Mouse (Mus musculus) kidney, embryonic 15.5 days (tissue): ENCODE results near the gene Olfr801. TPM values are rescaled to one million over a fixed set of nuclear protein-coding genes. Genes with fewer than 3 reads are reported as not detected.

Experiments
- ATAC-seq: fragments of 200-750 bp; cut with Nextera tagmentation; replicated peaks from 2 replicates; pipeline ENCODE4 v1.8.0; 2017; ENCODE audit warnings: moderate TSS enrichment; ENCODE audit not compliant: low FRiP score
- H3K27ac ChIP-seq: fragments of 300-500 bp; sonication (generic); 2 replicates; pipeline ENCODE4 v1.5.1; 2015; ENCODE audit warnings: mild to moderate bottlenecking, inconsistent platforms
- H3K27me3 ChIP-seq: fragments of 300-500 bp; sonication (generic); 2 replicates; pipeline ENCODE4 v1.6.1; 2015; ENCODE audit warnings: inconsistent platforms
- H3K36me3 ChIP-seq: fragments of 300-500 bp; sonication (generic); 2 replicates; pipeline ENCODE4 v1.6.1; 2015; ENCODE audit warnings: inconsistent platforms
- H3K4me1 ChIP-seq: fragments of 300-500 bp; sonication (generic); 2 replicates; pipeline ENCODE4 v1.6.1; 2015; ENCODE audit warnings: inconsistent platforms
- H3K4me2 ChIP-seq: fragments of 300-500 bp; sonication (generic); 2 replicates; pipeline ENCODE4 v1.6.1; 2015; ENCODE audit warnings: moderate library complexity, mild to moderate bottlenecking, inconsistent platforms
- H3K4me3 ChIP-seq: fragments of 300-500 bp; sonication (generic); replicated peaks from 2 replicates; pipeline ENCODE4 v1.5.1; 2015; ENCODE audit warnings: mild to moderate bottlenecking, inconsistent platforms
- H3K9ac ChIP-seq: fragments of 300-500 bp; sonication (generic); 2 replicates; pipeline ENCODE4 v1.6.1; 2015; ENCODE audit warnings: mild to moderate bottlenecking, inconsistent platforms
- H3K9me3 ChIP-seq: fragments of 300-500 bp; sonication (generic); replicated peaks from 2 replicates; pipeline ENCODE4 v1.6.1; 2016; ENCODE audit warnings: inconsistent platforms
- WGBS: fragments of 180-500 bp; shearing (Covaris S2); methylation state at CpG from one replicate; pipeline ENCODE4 v1.1.7; 2015; ENCODE audit warnings: mixed read lengths; 5-methylcytosine and 5-hydroxymethylcytosine counted together
- polyA plus RNA-seq: library from polyadenylated mRNA; unstranded; fragments of >200 nt; fragmentation: Nextera tagmentation; extraction: Ambion mirVana; gene quantifications from 2 replicates; pipeline ENCODE4 v1.2.1, GENCODE M21; 2015

Olfr801 gene
- not detected in 2 replicates for polyA plus RNA-seq

DNA sequence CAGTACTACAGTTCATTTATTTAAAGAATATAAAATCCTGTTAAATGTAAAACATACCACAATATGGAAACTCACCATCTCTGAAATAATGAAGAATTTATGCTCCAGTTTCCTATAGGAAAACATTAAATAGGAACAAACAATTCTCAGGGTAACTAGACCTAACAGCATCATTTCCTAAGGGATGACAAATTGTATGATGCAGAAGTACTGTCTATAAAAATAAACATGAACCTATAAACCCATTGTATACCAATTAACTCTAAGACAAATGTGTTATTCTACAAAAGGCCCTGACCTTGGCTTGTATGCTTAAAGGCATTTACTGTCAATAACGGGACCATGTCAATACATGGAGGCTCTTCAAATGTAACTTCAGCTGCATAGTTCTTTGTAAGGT, at the start of gene Olfr801:
TSS of gene Olfr801 (minus strand) at position 101 of the 400 bp plus-strand sequence.
- H3K36me3 ChIP-seq, result no peaks in the 10 kb centered on the region
- H3K4me1 ChIP-seq, result no peaks in the 10 kb centered on the region
- no peak within 1 kb of the TSS for H3K27ac ChIP-seq
- H3K27me3 ChIP-seq, result no peaks in the 10 kb centered on the region
- no peak within 1 kb of the TSS for H3K9ac ChIP-seq
- H3K4me3 ChIP-seq, result no peak within 1 kb of the TSS
- H3K4me2 ChIP-seq, result no peak within 1 kb of the TSS
- WGBS, result 79% methylated on average over 1 of the region's 1 CpGs
- ATAC-seq, result no peak
- H3K9me3 ChIP-seq, result no peaks in the 10 kb centered on the region

DNA sequence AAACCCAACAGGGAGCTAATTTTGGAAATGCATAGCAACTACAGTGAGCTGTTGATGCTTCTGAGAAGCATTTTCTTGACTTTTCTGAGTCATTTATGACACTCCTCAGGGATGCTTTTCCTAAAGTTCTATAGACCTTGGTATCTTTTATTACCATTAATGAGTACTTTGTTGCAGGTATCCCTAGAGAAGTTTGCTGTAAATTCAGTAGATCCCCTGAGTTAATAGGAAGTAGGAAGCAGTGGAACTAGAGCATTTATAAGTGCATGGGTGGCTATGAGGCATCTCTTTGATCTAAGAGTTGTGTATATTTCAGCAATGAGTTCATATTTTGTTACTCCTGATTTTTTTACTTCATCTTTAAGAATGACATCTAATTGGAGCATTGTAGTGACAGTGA, 29.2 kb upstream of the Olfr801 start, which contains the start of gene Olfr804:
TSS of gene Olfr804 (plus strand) at position 301 of the 400 bp plus-strand sequence.
- ATAC-seq, result no peak
- no peaks in the 10 kb centered on the region for H3K9me3 ChIP-seq
- no peaks in the 10 kb centered on the region for H3K4me1 ChIP-seq
- H3K27me3 ChIP-seq, result no peaks in the 10 kb centered on the region
- H3K4me2 ChIP-seq, result no peak within 1 kb of the TSS
- H3K27ac ChIP-seq, result no peak within 1 kb of the TSS
- H3K36me3 ChIP-seq, result no peaks in the 10 kb centered on the region
- H3K4me3 ChIP-seq, result no peak within 1 kb of the TSS
- no peak within 1 kb of the TSS for H3K9ac ChIP-seq

DNA sequence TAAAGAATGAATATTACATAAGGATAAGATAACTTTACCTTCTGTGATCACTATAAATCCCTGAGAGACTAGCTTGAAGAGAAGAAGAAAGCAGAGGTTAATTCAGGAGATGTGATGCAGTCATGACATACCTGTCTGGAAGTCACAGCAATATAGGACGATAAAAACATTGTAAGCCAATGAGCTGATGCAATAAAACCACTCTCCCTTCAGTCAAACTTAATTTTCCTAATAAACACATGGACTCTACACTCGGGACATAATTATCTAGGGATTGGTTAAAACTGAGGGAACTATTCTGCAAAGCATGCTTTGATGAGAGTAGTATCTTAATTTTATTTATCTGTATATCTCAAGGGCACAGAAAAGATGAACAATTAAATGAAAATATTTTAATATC, 20.5 kb upstream of the Olfr801 start, which contains the start of gene Olfr803:
TSS of gene Olfr803 (minus strand) at position 101 of the 400 bp plus-strand sequence.
- 77% methylated on average over 2 of the region's 2 CpGs for WGBS
- no peak within 1 kb of the TSS for H3K27ac ChIP-seq
- no peak for ATAC-seq
- no peaks in the 10 kb centered on the region for H3K4me1 ChIP-seq
- no peak within 1 kb of the TSS for H3K4me2 ChIP-seq
- H3K36me3 ChIP-seq, result no peaks in the 10 kb centered on the region
- H3K27me3 ChIP-seq, result no peaks in the 10 kb centered on the region
- H3K4me3 ChIP-seq, result no peak within 1 kb of the TSS
- H3K9me3 ChIP-seq, result no peaks in the 10 kb centered on the region
- no peak within 1 kb of the TSS for H3K9ac ChIP-seq

DNA sequence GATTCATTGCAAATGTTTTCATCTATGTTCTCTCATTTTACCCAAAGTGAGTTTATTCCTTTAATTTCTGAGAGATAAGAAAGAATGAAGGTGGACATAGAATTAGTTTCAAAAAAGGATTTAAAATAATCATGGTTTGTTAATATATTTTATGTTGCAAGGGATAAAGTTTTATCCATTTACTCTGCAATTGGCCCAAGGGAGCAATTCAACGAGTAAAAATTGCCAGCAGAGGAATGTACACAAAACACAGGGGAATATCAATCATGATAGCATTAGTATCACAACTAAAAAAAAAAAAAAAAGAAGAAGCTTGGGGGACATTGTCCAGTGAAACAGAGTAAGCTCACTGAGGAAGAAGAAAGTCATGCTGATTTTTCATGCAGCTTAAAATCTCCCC, 14.4 kb upstream of the Olfr801 start, which contains the start of gene Olfr802:
TSS of gene Olfr802 (minus strand) at position 101 of the 400 bp plus-strand sequence.
- Histone ChIP-seq H3K27ac (no peak within 1 kb of the TSS), H3K9ac (no peak within 1 kb of the TSS), H3K4me1 (no peaks in the 10 kb centered on the region), H3K4me2 (no peak within 1 kb of the TSS), H3K9me3 (no peaks in the 10 kb centered on the region), H3K4me3 (no peak within 1 kb of the TSS), H3K36me3 (no peaks in the 10 kb centered on the region), H3K27me3 (no peaks in the 10 kb centered on the region)
- 56% methylated on average over 1 of the region's 1 CpGs for WGBS
- no peak for ATAC-seq

DNA sequence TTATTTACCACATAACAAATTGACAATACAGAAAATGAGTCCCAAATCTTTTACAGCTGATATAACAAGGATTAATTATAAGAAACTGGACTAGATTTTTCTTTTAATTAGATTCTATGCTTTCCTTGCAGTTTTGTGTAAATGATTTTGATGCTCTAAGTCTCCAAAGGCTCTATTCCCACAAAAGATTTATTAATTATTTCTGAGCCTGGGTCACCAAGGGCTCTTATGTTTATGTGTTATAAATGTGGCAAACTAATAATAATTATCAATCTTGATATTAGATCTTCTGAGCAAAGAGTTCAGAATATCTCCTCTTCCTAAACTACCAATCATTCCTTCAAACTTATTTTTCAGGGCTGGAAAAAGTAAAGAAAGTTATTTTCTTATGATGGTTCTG, 16.3 kb downstream of the Olfr801 start, which contains the start of gene Olfr800:
TSS of gene Olfr800 (plus strand) at position 301 of the 400 bp plus-strand sequence.
- H3K4me2 ChIP-seq, result no peak within 1 kb of the TSS
- H3K36me3 ChIP-seq, result no peaks in the 10 kb centered on the region
- ATAC-seq, result no peak
- no peaks in the 10 kb centered on the region for H3K4me1 ChIP-seq
- no peaks in the 10 kb centered on the region for H3K9me3 ChIP-seq
- H3K4me3 ChIP-seq, result no peak within 1 kb of the TSS
- no peak within 1 kb of the TSS for H3K27ac ChIP-seq
- H3K9ac ChIP-seq, result no peak within 1 kb of the TSS
- no peaks in the 10 kb centered on the region for H3K27me3 ChIP-seq

DNA sequence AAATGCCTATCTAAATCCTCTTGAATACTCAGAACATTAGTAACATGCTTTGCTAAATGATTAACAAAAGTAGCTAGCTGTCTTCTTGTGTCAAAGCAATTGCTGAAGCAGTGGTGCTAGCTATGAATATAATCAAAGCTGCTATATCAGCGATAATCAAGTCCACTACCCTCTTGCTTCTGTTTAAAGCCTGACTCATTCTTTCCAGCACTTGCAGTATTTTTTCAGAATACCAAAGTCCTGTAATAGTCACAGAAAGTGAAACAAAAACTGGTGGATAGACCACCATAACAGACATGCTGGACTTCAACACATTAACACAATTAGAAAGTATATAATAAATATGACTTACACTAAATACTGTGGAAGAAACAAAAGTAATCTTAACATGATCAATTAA, 21.9 kb downstream of the Olfr801 start:
- Histone ChIP-seq H3K4me1 (no peaks in the 10 kb centered on the region), H3K36me3 (no peaks in the 10 kb centered on the region), H3K4me2 (no peak overlapping the region), H3K27me3 (no peaks in the 10 kb centered on the region), H3K4me3 (no peak overlapping the region), H3K9me3 (no peaks in the 10 kb centered on the region), H3K9ac (no peak overlapping the region), H3K27ac (no peak overlapping the region)
- ATAC-seq, result no peak
- 85% methylated on average over 1 of the region's 1 CpGs for WGBS

DNA sequence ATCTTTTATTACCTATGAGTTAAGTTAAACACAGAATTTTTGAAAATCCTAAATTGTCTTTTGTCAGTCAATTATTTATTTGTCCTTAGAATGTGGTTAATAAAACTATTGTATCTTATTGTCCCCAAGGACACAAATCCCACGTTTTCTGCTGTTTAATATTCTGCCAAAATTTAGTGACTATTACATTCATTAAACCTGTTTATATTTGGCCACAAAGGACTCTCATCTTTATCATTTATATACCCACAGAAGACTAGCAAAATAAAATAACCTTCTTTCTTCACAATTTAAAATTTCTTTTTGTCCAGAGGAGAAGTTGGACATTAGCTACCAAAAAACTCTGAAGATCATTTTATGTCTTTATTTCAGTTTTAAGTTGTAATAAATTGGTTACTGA, 36.5 kb downstream of the Olfr801 start, which contains the start of gene Olfr799:
TSS of gene Olfr799 (plus strand) at position 301 of the 400 bp plus-strand sequence.
- no peak within 1 kb of the TSS for H3K27ac ChIP-seq
- no peak for ATAC-seq
- no peaks in the 10 kb centered on the region for H3K4me1 ChIP-seq
- no peak within 1 kb of the TSS for H3K4me3 ChIP-seq
- no peaks in the 10 kb centered on the region for H3K9me3 ChIP-seq
- no peak within 1 kb of the TSS for H3K4me2 ChIP-seq
- H3K9ac ChIP-seq, result no peak within 1 kb of the TSS
- no peaks in the 10 kb centered on the region for H3K27me3 ChIP-seq
- WGBS, result 24% methylated on average over 1 of the region's 1 CpGs
- no peaks in the 10 kb centered on the region for H3K36me3 ChIP-seq

DNA sequence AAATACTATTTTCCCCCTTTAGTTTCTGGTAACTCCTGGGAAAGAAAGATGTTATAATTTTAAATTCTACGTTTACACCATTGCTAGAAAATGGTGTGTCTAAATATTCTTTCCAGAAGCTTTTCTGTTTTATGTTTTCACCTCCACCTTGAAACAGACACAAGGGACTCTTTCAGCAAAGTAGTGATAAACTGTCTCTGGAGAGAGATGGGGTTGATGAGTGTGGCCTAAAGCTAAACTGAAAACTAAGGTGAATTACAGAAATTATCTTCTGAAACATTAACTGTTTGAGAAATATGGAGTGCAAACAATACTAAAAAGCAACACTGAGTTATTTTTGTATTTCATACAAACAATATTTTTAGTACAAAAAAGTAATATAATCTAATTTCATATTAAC, 45.8 kb downstream of the Olfr801 start, which contains the start of gene Olfr798:
TSS of gene Olfr798 (minus strand) at position 101 of the 400 bp plus-strand sequence.
- H3K4me2 ChIP-seq, result no peak within 1 kb of the TSS
- 85% methylated on average over 1 of the region's 1 CpGs for WGBS
- no peaks in the 10 kb centered on the region for H3K9me3 ChIP-seq
- H3K27me3 ChIP-seq, result no peaks in the 10 kb centered on the region
- no peaks in the 10 kb centered on the region for H3K4me1 ChIP-seq
- no peak within 1 kb of the TSS for H3K27ac ChIP-seq
- no peaks in the 10 kb centered on the region for H3K36me3 ChIP-seq
- no peak for ATAC-seq
- H3K9ac ChIP-seq, result no peak within 1 kb of the TSS
- no peak within 1 kb of the TSS for H3K4me3 ChIP-seq

DNA sequence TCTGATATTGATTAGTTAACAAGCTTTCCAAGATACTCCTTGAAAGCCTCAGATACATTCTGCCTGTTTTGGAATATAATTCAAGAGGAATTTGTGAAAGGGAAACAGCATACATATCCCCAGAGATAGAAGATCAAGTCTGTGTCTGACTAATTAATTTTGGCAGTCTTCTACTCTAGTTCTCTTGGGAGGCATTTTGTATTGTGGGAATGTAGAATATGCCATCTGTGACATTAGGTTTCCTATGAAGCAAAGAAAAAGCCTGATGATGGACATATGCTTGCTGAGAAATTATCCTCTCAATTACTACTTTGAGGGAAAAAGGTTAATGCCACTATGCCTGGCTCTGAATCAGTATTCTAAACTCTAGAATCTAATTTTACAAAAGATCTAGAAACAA, 50.4 kb downstream of the Olfr801 start:
- H3K9me3 ChIP-seq, result no peaks in the 10 kb centered on the region
- ATAC-seq, result no peak

DNA sequence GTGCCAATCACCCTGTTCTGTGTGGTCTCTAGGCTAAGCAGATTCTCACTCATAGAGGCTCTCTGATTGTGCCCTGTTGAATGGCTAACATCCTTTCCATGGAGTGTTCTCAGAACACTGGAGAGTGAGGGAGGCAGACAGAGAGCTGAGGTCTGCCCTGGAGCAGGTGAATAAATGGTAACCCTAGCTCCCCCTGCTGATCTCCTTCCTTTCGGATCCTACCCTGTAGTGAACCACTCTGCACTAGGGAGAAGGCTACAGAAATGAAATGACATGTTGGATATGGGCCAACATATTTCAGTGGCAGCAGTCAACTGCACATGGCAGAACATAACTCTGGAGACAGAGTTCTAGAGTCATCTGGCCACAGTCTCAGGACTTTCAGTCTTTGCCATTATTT, 51.9 kb downstream of the Olfr801 start:
- Histone ChIP-seq H3K27me3 (no peaks in the 10 kb centered on the region), H3K4me2 (no peak overlapping the region), H3K4me3 (no peak overlapping the region), H3K4me1 (no peaks in the 10 kb centered on the region), H3K9ac (no peak overlapping the region), H3K9me3 (no peaks in the 10 kb centered on the region), H3K27ac (no peak overlapping the region), H3K36me3 (no peaks in the 10 kb centered on the region)
- peak; percentile 46; the same call in 1 of the 2 replicates for ATAC-seq
- 14% methylated on average over 1 of the region's 1 CpGs for WGBS

More for the DNA sequence above, 50.4 kb downstream of the Olfr801 start:
- Histone ChIP-seq H3K27ac (no peak overlapping the region), H3K4me1 (no peaks in the 10 kb centered on the region), H3K4me3 (no peak overlapping the region), H3K27me3 (no peaks in the 10 kb centered on the region), H3K36me3 (no peaks in the 10 kb centered on the region), H3K9ac (no peak overlapping the region), H3K4me2 (no peak overlapping the region)

Other genes starting within 250 kb of the Olfr801 start
- not detected in 2 replicates for gene Olfr786, start 246.6 kb downstream of the Olfr801 start, polyA plus RNA-seq
- not detected in 2 replicates for gene Olfr787, start 212.0 kb downstream of the Olfr801 start, polyA plus RNA-seq
- gene Olfr788, start 202.9 kb downstream of the Olfr801 start, polyA plus RNA-seq, result not detected in 2 replicates
- gene Olfr789, start 189.1 kb downstream of the Olfr801 start, polyA plus RNA-seq, result not detected in 2 replicates
- not detected in 2 replicates for gene Olfr790, start 175.4 kb downstream of the Olfr801 start, polyA plus RNA-seq
- gene Olfr791, start 152.1 kb downstream of the Olfr801 start, polyA plus RNA-seq, result not detected in 2 replicates
- not detected in 2 replicates for gene Olfr792, start 134.7 kb downstream of the Olfr801 start, polyA plus RNA-seq
- gene Olfr794, start 106.2 kb downstream of the Olfr801 start, polyA plus RNA-seq, result not detected in 2 replicates
- gene Olfr796, start 61.3 kb downstream of the Olfr801 start, polyA plus RNA-seq, result not detected in 2 replicates
- gene Olfr798, start 45.9 kb downstream of the Olfr801 start, polyA plus RNA-seq, result not detected in 2 replicates
- not detected in 2 replicates for gene Olfr799, start 36.4 kb downstream of the Olfr801 start, polyA plus RNA-seq
- gene Olfr800, start 16.2 kb downstream of the Olfr801 start, polyA plus RNA-seq, result not detected in 2 replicates
- not detected in 2 replicates for gene Olfr802, start 14.3 kb upstream of the Olfr801 start, polyA plus RNA-seq
- not detected in 2 replicates for gene Olfr803, start 20.4 kb upstream of the Olfr801 start, polyA plus RNA-seq
- gene Olfr804, start 29.3 kb upstream of the Olfr801 start, polyA plus RNA-seq, result not detected in 2 replicates
- gene Olfr805, start 55.5 kb upstream of the Olfr801 start, polyA plus RNA-seq, result not detected in 2 replicates
- gene Olfr806, start 68.1 kb upstream of the Olfr801 start, polyA plus RNA-seq, result not detected in 2 replicates
- not detected in 2 replicates for gene Olfr807, start 83.9 kb upstream of the Olfr801 start, polyA plus RNA-seq
- gene Olfr808, start 91.6 kb upstream of the Olfr801 start, polyA plus RNA-seq, result not detected in 2 replicates
- gene Olfr809, start 100.8 kb upstream of the Olfr801 start, polyA plus RNA-seq, result not detected in 2 replicates
- not detected in 2 replicates for gene Olfr810, start 121.1 kb upstream of the Olfr801 start, polyA plus RNA-seq
- not detected in 2 replicates for gene Olfr811, start 130.5 kb upstream of the Olfr801 start, polyA plus RNA-seq
- not detected in 2 replicates for gene Olfr812, start 172.2 kb upstream of the Olfr801 start, polyA plus RNA-seq
- gene Olfr813, start 181.5 kb upstream of the Olfr801 start, polyA plus RNA-seq, result not detected in 2 replicates
- not detected in 2 replicates for gene Olfr814, start 206.0 kb upstream of the Olfr801 start, polyA plus RNA-seq
- not detected in 2 replicates for gene Olfr815, start 232.0 kb upstream of the Olfr801 start, polyA plus RNA-seq
- not detected in 2 replicates for gene Olfr816, start 241.7 kb upstream of the Olfr801 start, polyA plus RNA-seq